Mouse (Mus musculus) limb, embryonic 10.5 days (tissue): ENCODE measurements at regions not wholly inside any gene's neighbourhood (a gene's known extent, or its start where the extent isn't known, plus 50 kb on each side); places are given as distances from the start of the nearest gene placed in this dataset.

Experiments used
- DNase-seq: peaks from one replicate; pipeline ENCODE4 v3.0.0-alpha.2; 2017; ENCODE audit warnings: low spot score
- H3K27ac ChIP-seq: fragments of 300-500 bp; sonication (generic); 2 replicates; pipeline ENCODE4 v1.5.1; 2016; ENCODE audit warnings: mild to moderate bottlenecking
- H3K27me3 ChIP-seq: fragments of 300-500 bp; sonication (generic); 2 replicates; pipeline ENCODE4 v1.6.1; 2016; ENCODE audit warnings: low read depth, mild to moderate bottlenecking; ENCODE audit not compliant: poor library complexity, severe bottlenecking
- H3K36me3 ChIP-seq: fragments of 300-500 bp; sonication (generic); 2 replicates; pipeline ENCODE4 v1.6.1; 2016; ENCODE audit warnings: mild to moderate bottlenecking, moderate library complexity
- H3K4me1 ChIP-seq: fragments of 300-500 bp; sonication (generic); 2 replicates; pipeline ENCODE4 v1.6.1; 2016
- H3K4me3 ChIP-seq: fragments of 300-500 bp; sonication (generic); 2 replicates; pipeline ENCODE4 v1.5.1; 2016; ENCODE audit warnings: mild to moderate bottlenecking, moderate library complexity
- H3K9me3 ChIP-seq: fragments of 300-500 bp; sonication (generic); replicated peaks from 2 replicates; pipeline ENCODE4 v1.6.1; 2016; ENCODE audit warnings: mild to moderate bottlenecking
- WGBS: fragments of 180-500 bp; shearing (Covaris S2); methylation state at CpG from one replicate; pipeline ENCODE4 v1.1.7; 2016; 5-methylcytosine and 5-hydroxymethylcytosine counted together

GRCm38 (mm10) chr13:97821630-97822029 lies 61.2 kb upstream of the Gm10260 start:
- 52% methylated on average over 2 of the region's 2 CpGs for WGBS
- Histone ChIP-seq H3K27me3 (0 out of 2 replicates have a peak, but pooled peaks cover 3% of the 10 kb centered on the region), H3K4me1 (peaks cover 30% of the 10 kb centered on the region), H3K4me3 (no peak overlapping the region), H3K27ac (no peak overlapping the region), H3K9me3 (no peaks in the 10 kb centered on the region), H3K36me3 (no peaks in the 10 kb centered on the region)
- DNase-seq, result no peak

- no peak overlapping the region for H3K27ac ChIP-seq
- no peaks in the 10 kb centered on the region for H3K36me3 ChIP-seq
- 79% methylated on average over 3 of the region's 3 CpGs for WGBS
- H3K27me3 ChIP-seq, result 0 out of 2 replicates have a peak, but pooled peaks cover 3% of the 10 kb centered on the region
- H3K4me1 ChIP-seq, result peaks cover 24% of the 10 kb centered on the region
- no peaks in the 10 kb centered on the region for H3K9me3 ChIP-seq
- H3K4me3 ChIP-seq, result no peak overlapping the region
- no peak for DNase-seq
These were observed 60.6 kb upstream of the Gm10260 start for GRCm38 (mm10) chr13:97821011-97821410.

GRCm38 (mm10) chr13:97820401-97820800 lies 60.0 kb upstream of the Gm10260 start:
- DNase-seq, result no peak
- no peaks in the 10 kb centered on the region for H3K9me3 ChIP-seq
- H3K4me1 ChIP-seq, result peaks cover 18% of the 10 kb centered on the region
- no peaks in the 10 kb centered on the region for H3K36me3 ChIP-seq
- 0 out of 2 replicates have a peak, but pooled peaks cover 3% of the 10 kb centered on the region for H3K27me3 ChIP-seq
- no peak overlapping the region for H3K27ac ChIP-seq
- no peak overlapping the region for H3K4me3 ChIP-seq
- 95% methylated on average over 8 of the region's 8 CpGs for WGBS

GRCm38 (mm10) chr13:97819036-97819435 lies 58.6 kb upstream of the Gm10260 start:
- DNase-seq, result no peak
- Histone ChIP-seq H3K4me3 (no peak overlapping the region), H3K27me3 (0 out of 2 replicates have a peak, but pooled peaks cover under 1% of the 10 kb centered on the region), H3K9me3 (no peaks in the 10 kb centered on the region), H3K36me3 (no peaks in the 10 kb centered on the region), H3K4me1 (peaks cover 7% of the 10 kb centered on the region), H3K27ac (no peak overlapping the region)
- 95% methylated on average over 9 of the region's 9 CpGs for WGBS

DNA sequence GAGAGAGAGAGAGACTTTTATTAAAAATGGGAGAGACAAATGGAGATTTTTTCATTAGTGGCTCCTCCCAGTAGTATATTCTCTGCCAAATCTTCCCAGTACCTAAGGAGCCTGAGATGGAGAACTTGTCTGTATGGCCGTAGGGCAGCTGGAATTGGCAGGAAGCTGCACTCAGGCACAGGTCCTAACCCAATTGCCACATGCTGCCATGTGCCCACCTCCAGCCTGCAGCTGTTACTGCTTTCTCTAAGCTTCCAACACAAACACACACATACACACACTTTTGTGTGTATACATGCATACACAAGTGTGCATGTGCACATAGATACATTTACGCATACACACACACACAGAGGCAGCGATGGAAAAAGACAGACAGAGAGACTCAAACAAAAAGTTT lies 56.5 kb upstream of the Gm10260 start:
- no peak for DNase-seq
- H3K27me3 ChIP-seq, result no peaks in the 10 kb centered on the region
- no peaks in the 10 kb centered on the region for H3K36me3 ChIP-seq
- 92% methylated on average over 3 of the region's 3 CpGs for WGBS
- peaks cover 2% of the 10 kb centered on the region; the same call in 1 of the 2 replicates for H3K4me1 ChIP-seq
- H3K4me3 ChIP-seq, result no peak overlapping the region
- H3K27ac ChIP-seq, result no peak overlapping the region
- no peaks in the 10 kb centered on the region for H3K9me3 ChIP-seq
